Mouse (Mus musculus) ES-Bruce4 (cell line): ENCODE data around the gene Polr1d. TPM values are rescaled to one million over a fixed set of nuclear protein-coding genes. Genes with fewer than 3 reads are reported as not detected.

Source experiments
- H3K27ac ChIP-seq: 2 replicates; pipeline ENCODE4 v1.5.1; 2012; ENCODE audit warnings: low read length, inconsistent platforms; ENCODE audit not compliant: insufficient read depth
- H3K27me3 ChIP-seq: 2 replicates; pipeline ENCODE4 v1.6.1; 2012; ENCODE audit warnings: mild to moderate bottlenecking, low read length, inconsistent platforms; ENCODE audit not compliant: control insufficient read depth, poor library complexity, insufficient read depth, severe bottlenecking
- H3K36me3 ChIP-seq: 2 replicates; pipeline ENCODE4 v1.6.1; 2012; ENCODE audit warnings: inconsistent platforms, mild to moderate bottlenecking, low read length, moderate library complexity; ENCODE audit not compliant: control insufficient read depth, poor library complexity, insufficient read depth, severe bottlenecking
- H3K4me1 ChIP-seq: one replicate; pipeline ENCODE4 v1.8.1; 2011; ENCODE audit warnings: low read length; ENCODE audit not compliant: control insufficient read depth, insufficient read depth
- H3K4me3 ChIP-seq: 2 replicates; pipeline ENCODE4 v1.5.1; 2011; ENCODE audit warnings: low read depth, mild to moderate bottlenecking, low read length
- H3K9ac ChIP-seq: 2 replicates; pipeline ENCODE4 v1.6.1; 2012; ENCODE audit warnings: low read depth, mild to moderate bottlenecking, inconsistent platforms; ENCODE audit not compliant: poor library complexity, severe bottlenecking
- H3K9me3 ChIP-seq: replicated peaks from 2 replicates; pipeline ENCODE4 v1.6.1; 2012; ENCODE audit warnings: mild to moderate bottlenecking, low read length, inconsistent platforms; ENCODE audit not compliant: control insufficient read depth, poor library complexity, insufficient read depth, severe bottlenecking
- CTCF ChIP-seq: IDR thresholded peaks from one replicate; pipeline ENCODE4 v1.8.1; 2011; ENCODE audit warnings: low read depth, low read length
- EP300 ChIP-seq: IDR thresholded peaks from 2 replicates; pipeline ENCODE4 v1.6.1; 2011; ENCODE audit warnings: low read depth, low read length; ENCODE audit not compliant: insufficient read depth
- POLR2A ChIP-seq: IDR thresholded peaks from one replicate; pipeline ENCODE4 v1.8.1; 2011; ENCODE audit warnings: low read length; ENCODE audit not compliant: insufficient read depth
- polyA plus RNA-seq: library from polyadenylated mRNA; stranded (reverse); fragments of >200 nt; gene quantifications from 2 replicates; pipeline ENCODE4 v1.2.4, GENCODE M21; 2011; ENCODE audit warnings: low read depth; ENCODE audit not compliant: missing spikeins, insufficient read depth, insufficient read length

The Polr1d gene
- polyA plus RNA-seq, 1 experiment, result 149 TPM

- TF ChIP-seq CTCF (no peak), EP300 (no peak), POLR2A (no peak)
- peaks cover 13% of the 10 kb centered on the region; the same call in 1 of the 2 replicates for H3K36me3 ChIP-seq
Measured at GRCm38 (mm10) chr5:147089836-147090235, 13.0 kb downstream of the Polr1d start.

GRCm38 (mm10) chr5:147090256-147090963 lies 13.6 kb downstream of the Polr1d start:
- TF ChIP-seq POLR2A, result no peak
- TF ChIP-seq CTCF, result no peak
- no peak for TF ChIP-seq EP300
- H3K9me3 ChIP-seq, result no peaks in the 10 kb centered on the region
- H3K9ac ChIP-seq, result no peak overlapping the region
- no peak overlapping the region for H3K4me3 ChIP-seq
- H3K36me3 ChIP-seq, result peaks cover 13% of the 10 kb centered on the region; the same call in 1 of the 2 replicates
- no peaks in the 10 kb centered on the region for H3K4me1 ChIP-seq
- no peaks in the 10 kb centered on the region for H3K27me3 ChIP-seq
- H3K27ac ChIP-seq, result no peak overlapping the region

More at GRCm38 (mm10) chr5:147089836-147090235, 13.0 kb downstream of the Polr1d start:
- Histone ChIP-seq H3K4me3 (no peak overlapping the region), H3K27me3 (no peaks in the 10 kb centered on the region), H3K9me3 (no peaks in the 10 kb centered on the region), H3K9ac (no peak overlapping the region), H3K4me1 (no peaks in the 10 kb centered on the region), H3K27ac (no peak overlapping the region)

- Histone ChIP-seq H3K4me3 (no peak overlapping the region), H3K9me3 (no peaks in the 10 kb centered on the region), H3K4me1 (no peaks in the 10 kb centered on the region), H3K36me3 (peaks cover 11% of the 10 kb centered on the region; the same call in 1 of the 2 replicates), H3K27me3 (no peaks in the 10 kb centered on the region), H3K9ac (no peak overlapping the region), H3K27ac (no peak overlapping the region)
- TF ChIP-seq EP300 (no peak), CTCF (no peak), POLR2A (no peak)
Measured at GRCm38 (mm10) chr5:147092448-147092847, 15.6 kb downstream of the Polr1d start.

GRCm38 (mm10) chr5:147094296-147094695 lies 17.4 kb downstream of the Polr1d start:
- Histone ChIP-seq H3K4me3 (no peak overlapping the region), H3K36me3 (peaks cover 7% of the 10 kb centered on the region; the same call in 1 of the 2 replicates), H3K27me3 (no peaks in the 10 kb centered on the region), H3K4me1 (no peaks in the 10 kb centered on the region), H3K9me3 (no peaks in the 10 kb centered on the region), H3K9ac (no peak overlapping the region), H3K27ac (no peak overlapping the region)
- TF ChIP-seq CTCF (no peak), POLR2A (no peak), EP300 (no peak)

- TF ChIP-seq POLR2A (no peak), CTCF (no peak), EP300 (no peak)
- Histone ChIP-seq H3K36me3 (peaks cover 7% of the 10 kb centered on the region), H3K4me3 (no peak overlapping the region)
Measured at GRCm38 (mm10) chr5:147096586-147096985, 19.7 kb downstream of the Polr1d start.

GRCm38 (mm10) chr5:147098667-147099066 lies 21.8 kb downstream of the Polr1d start:
- no peak for TF ChIP-seq EP300
- no peak for TF ChIP-seq CTCF
- TF ChIP-seq POLR2A, result no peak
- Histone ChIP-seq H3K9ac (no peak overlapping the region), H3K27me3 (no peaks in the 10 kb centered on the region), H3K27ac (no peak overlapping the region), H3K9me3 (no peaks in the 10 kb centered on the region), H3K4me1 (no peaks in the 10 kb centered on the region), H3K36me3 (peaks cover 3% of the 10 kb centered on the region), H3K4me3 (no peak overlapping the region)

More at GRCm38 (mm10) chr5:147096586-147096985, 19.7 kb downstream of the Polr1d start:
- Histone ChIP-seq H3K27ac (no peak overlapping the region), H3K27me3 (no peaks in the 10 kb centered on the region), H3K4me1 (no peaks in the 10 kb centered on the region), H3K9ac (no peak overlapping the region), H3K9me3 (no peaks in the 10 kb centered on the region)
